Mouse (Mus musculus) adrenal gland, postnatal 0 days (tissue): ENCODE data around the gene Samt2. TPM values are rescaled to one million over a fixed set of nuclear protein-coding genes. Genes with fewer than 3 reads are reported as not detected.

Experiments used
- polyA plus RNA-seq: library from polyadenylated mRNA; unstranded; fragments of >200 nt; fragmentation: Nextera tagmentation; extraction: Ambion mirVana; gene quantifications from 2 replicates; pipeline ENCODE4 v1.2.1, GENCODE M21; 2015

The Samt2 gene
- polyA plus RNA-seq: not detected in 2 replicates

DNA sequence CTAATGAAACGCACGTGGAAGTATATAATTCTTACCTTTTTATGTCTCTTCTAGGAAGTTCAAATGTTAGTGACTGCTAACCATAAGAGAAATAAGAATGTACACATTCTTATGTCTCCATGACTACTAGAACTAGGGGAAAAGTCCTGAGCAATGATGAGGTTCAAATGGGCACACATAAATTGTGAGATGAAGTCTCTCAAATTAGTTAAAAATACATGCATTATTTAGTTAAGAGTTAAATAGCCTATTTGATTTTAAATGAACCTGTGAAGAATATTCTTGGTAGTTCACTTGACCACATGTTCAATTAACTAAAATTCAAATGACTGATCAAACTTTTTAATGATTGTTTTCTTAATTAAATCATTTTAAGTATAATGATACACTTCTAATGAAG, at the start of gene Samt2:
Samt2 (minus strand) TSS at position 101 of the 400 bp plus-strand sequence.

Other genes with a start within 250 kb of the Samt2 start
- not detected in 2 replicates for gene 4930524N10Rik, start 236.0 kb downstream of the Samt2 start, polyA plus RNA-seq
- not detected in 2 replicates for gene Samt4, start 97.4 kb downstream of the Samt2 start, polyA plus RNA-seq